Mouse (Mus musculus): ENCODE results near the gene Nlrc5.

The Nlrc5 gene

GRCm38 (mm10) chr8:94566446-94567158 is 132.4 kb downstream of the Nlrc5 start:
- ATAC-seq (ENCODE audit: low TSS enrichment), result no peak

DNA sequence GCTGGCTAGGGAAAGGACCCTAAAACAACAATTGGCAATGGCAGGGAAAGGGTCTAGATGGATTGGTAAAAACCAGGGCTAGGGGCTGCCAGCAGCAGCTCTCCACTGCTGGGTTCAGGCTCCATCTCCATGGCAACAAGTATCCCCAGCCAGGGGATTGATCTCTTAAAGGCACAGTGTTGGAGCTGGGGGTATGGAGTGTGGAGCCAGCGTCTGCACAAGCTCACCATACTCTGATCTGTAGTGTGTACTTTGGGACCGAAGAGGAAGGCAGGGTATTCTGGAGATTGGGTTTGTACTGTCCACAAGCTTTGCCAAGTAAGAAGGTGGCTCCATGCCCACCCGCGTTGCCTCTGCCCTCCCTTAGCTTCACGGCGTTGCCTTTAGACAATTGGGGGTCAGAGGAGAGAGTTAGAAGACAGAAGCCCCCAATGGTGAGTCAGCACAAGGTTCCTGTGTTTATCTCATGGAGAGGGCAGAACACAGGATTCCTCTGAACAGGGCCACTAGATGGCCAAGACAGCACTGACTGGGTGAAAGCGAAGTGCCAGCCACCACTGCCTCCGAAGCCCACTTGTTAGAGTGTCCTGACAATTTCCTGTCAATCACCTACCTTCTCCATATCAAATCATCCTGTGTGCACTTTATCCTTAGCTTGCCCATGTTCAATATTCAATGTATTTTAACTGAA is 133.1 kb downstream of the Nlrc5 start:
- ATAC-seq (ENCODE audit: low TSS enrichment), result no peak

- ATAC-seq (ENCODE audit: low TSS enrichment), result no peak
These were observed 133.9 kb downstream of the Nlrc5 start for GRCm38 (mm10) chr8:94568098-94568497.

GRCm38 (mm10) chr8:94569419-94569818 is 135.3 kb downstream of the Nlrc5 start:
- no peak for ATAC-seq (ENCODE audit: low TSS enrichment)

DNA sequence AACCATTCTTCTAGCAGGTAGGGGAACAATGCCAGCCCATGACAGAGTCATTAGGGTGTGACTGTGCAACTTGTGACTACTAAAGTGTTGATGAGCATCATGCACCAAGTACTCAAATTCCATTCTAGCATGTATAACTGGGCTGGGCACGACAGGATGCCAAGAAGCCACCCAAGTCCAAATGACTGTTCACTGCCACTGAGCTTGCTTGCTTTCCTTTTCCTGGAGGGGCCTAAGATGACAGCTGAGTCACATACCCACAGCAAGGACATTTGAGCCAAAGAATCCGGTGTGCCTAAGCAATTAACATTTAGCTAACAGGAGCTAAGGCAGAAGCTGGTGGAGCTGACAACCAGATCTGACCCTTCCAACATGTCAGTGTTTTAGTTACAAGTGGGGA is 137.7 kb downstream of the Nlrc5 start:
- ATAC-seq (ENCODE audit: low TSS enrichment), result no peak

GRCm38 (mm10) chr8:94574159-94574907 is 140.2 kb downstream of the Nlrc5 start:
- peak; percentile 88 for ATAC-seq (ENCODE audit: low TSS enrichment)

- no peak for ATAC-seq (ENCODE audit: low TSS enrichment)
These were observed 141.0 kb downstream of the Nlrc5 start for GRCm38 (mm10) chr8:94575148-94575547.
